Mouse (Mus musculus): ENCODE measurements around the gene Epb41l3.

The Epb41l3 gene

DNA sequence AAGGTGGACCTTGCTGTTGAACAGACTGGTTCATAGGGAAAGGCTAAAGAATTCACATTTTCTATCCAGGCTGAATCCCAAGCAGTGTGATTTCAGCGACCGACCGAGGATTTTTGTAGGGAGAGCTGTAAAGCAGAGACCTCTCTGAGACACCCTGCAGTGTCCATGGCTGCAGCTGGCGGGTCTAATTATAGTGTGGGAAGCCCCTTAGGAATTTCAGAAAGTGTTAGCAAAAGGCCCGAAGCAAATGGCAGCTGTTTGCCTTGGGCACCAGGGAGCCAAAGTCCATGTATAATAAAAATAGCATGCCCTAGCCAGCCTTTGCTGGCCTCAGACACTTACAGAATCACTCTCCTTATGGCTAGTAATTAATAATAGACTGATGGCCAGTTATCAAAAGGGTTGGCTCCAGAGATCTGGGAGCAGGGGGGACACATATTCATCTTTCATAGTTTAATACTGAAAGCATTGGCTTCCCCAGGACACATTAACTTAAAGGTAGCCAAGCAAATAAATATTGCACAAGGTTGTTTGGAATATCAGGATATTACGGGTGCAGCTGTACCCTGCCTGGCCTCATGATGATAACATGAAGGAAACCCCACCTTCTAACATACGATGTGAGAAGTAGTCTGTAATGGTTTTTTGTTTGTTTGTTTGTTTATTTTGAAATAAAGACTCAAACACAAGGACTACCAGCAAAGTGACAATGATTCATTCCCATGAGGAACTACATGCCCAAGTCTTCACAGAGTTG lies 106.3 kb downstream of the Epb41l3 start:
- in situ Hi-C loops (cut with MboI; ENCODE audit: unreplicated experiment in 2 of 2) = no loop called here

DNA sequence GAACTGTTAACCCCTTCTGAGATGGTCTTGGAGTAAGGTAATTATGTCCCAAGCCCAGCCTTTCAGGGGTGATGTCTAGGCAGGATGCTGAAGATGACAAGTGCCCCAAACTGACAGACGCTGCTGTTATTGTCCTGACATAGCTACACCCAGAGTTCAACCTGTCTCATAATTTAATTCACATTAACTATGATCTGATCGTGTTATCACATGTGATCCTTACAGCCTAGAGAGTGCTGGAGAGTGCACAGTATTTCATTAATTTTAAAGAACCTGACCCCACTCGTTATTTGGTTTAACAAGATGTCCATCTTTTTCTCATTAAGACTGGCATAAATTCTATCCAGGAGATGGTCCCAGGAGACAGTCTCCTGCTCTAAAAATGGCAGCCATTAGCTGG lies 112.3 kb downstream of the Epb41l3 start:
- in situ Hi-C loops (cut with MboI; ENCODE audit: unreplicated experiment in 2 of 2) = no loop called here

DNA sequence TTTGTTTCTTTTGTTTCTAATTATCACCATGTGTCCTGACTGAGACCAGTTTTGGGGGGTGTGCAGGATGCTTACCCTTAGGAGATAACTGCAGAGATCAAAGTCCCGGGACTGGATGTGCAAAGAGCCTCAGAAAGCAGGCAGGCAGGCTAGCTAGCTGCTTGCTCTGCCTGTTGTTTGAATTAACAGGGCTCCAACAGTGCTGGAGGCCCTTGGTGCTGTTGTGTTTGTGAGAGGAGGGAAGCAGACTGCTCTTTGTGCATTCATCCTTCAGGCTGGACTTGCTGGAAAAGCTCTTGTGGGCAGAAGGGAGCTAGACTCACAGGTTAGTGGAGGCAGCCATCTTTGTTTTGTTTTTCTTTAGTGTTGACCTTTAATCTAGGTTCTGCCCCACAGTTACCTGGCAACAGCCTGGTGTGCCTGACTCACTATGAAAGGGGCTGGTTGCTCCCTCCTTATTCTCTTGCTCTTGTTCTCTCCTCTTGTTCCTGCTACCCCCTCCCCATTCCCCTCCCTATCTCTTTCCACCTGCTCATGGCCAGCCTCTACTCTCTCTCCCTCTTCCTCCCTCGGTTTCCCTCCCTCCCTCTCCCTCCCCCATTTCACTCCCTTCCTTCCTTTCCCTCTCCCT lies 117.5 kb downstream of the Epb41l3 start:
- in situ Hi-C loops (cut with MboI; ENCODE audit: unreplicated experiment in 2 of 2) = no loop called here

DNA sequence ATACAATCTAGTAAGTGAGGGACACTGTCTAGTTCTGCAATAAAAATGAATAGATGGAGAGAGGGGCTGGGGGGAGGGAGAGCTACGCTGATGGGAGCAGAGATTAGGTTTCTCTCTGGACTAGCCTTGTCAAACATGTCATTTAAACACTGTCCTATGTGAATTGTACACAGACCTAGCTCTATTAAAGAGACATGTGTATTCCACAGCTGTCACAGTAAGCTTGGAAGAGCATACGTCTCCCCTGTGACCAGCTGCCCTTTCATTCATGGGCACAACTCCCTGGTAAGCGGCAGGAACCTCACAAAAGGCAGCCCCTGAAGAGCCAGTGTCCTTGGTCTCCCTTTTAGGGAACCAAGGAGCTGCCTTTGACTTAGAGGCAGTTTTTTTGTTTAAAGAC lies 119.1 kb downstream of the Epb41l3 start:
- in situ Hi-C loops (cut with MboI; ENCODE audit: unreplicated experiment in 2 of 2) = no loop called here

- in situ Hi-C loops (cut with MboI; ENCODE audit: unreplicated experiment in 2 of 2) = no loop called here
Measured at GRCm38 (mm10) chr17:69195758-69196157, 120.3 kb downstream of the Epb41l3 start.

DNA sequence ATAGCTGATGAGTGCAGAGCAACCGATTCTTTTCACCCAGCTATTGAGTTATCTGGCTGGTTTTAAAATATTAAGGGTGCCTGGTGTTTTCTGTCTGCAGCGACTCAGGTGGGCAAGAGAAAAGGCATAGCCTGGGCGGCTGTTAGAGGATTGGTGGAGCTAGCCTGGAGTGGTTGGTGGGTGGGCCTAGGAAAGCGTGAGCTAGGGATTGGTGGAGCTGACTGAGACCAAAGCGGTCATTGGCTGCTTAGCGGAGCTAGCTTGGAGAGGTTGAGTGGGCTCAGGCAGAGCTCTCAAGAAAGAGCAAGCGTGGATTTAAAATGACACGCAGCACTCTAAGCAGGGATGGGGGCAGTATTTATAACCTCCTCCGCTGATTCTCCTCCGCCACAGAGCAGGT lies 121.2 kb downstream of the Epb41l3 start:
- in situ Hi-C loops (cut with MboI; ENCODE audit: unreplicated experiment in 2 of 2) = no loop called here

DNA sequence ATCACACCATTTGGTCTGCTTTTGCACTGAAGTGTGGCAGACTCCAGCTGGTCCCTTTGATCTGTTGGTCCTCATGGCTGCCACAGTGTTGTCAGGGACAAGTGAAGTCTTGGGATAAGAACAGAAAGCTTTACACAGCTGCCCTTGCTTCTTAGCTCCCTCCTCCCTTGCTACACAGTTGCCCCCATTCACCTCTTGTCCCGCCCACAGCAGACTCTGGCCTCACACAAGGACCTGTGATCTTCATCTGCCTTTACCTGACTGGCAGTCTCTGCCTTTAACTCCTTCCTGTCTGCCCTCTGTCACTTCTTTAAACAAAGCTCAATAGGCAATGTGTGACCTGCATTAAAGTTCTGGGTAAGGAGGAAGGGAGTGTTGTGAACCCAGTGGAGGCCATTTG lies 123.3 kb downstream of the Epb41l3 start:
- in situ Hi-C loops (cut with MboI; ENCODE audit: unreplicated experiment in 2 of 2) = no loop called here

DNA sequence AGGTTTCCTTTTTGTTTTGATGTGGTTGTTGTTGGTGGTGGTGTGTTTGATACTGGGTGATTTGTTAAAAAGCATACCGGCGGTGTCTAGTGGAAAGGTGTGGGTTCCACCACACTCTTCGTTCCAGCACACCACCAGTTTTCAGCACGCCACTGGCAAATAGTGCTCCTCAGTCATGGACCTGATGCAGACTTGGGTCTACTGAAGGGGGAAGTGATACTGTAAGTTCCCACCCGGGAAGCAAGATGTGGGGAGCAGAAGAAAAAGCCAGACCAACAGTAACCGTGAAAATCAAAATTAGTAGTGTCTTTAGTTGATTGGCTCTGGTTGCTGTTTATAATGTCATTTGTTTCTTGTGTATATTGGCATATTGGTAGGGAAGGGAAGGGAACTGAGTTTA lies 124.3 kb downstream of the Epb41l3 start:
- in situ Hi-C loops (cut with MboI; ENCODE audit: unreplicated experiment in 2 of 2) = no loop called here

- in situ Hi-C loops (cut with MboI; ENCODE audit: unreplicated experiment in 2 of 2) = no loop called here
Measured at GRCm38 (mm10) chr17:69200936-69201335, 125.5 kb downstream of the Epb41l3 start.

- in situ Hi-C loops (cut with MboI; ENCODE audit: unreplicated experiment in 2 of 2) = no loop called here
Measured at GRCm38 (mm10) chr17:69205282-69205999, 130.0 kb downstream of the Epb41l3 start.

- in situ Hi-C loops (cut with MboI; ENCODE audit: unreplicated experiment in 2 of 2) = no loop called here
Measured at GRCm38 (mm10) chr17:69207562-69208312, 132.3 kb downstream of the Epb41l3 start.

- in situ Hi-C loops (cut with MboI; ENCODE audit: unreplicated experiment in 2 of 2) = no loop called here
Measured at GRCm38 (mm10) chr17:69211065-69211464, 135.6 kb downstream of the Epb41l3 start.

GRCm38 (mm10) chr17:69216120-69216519 lies 140.6 kb downstream of the Epb41l3 start:
- in situ Hi-C loops (cut with MboI; ENCODE audit: unreplicated experiment in 2 of 2) = no loop called here

DNA sequence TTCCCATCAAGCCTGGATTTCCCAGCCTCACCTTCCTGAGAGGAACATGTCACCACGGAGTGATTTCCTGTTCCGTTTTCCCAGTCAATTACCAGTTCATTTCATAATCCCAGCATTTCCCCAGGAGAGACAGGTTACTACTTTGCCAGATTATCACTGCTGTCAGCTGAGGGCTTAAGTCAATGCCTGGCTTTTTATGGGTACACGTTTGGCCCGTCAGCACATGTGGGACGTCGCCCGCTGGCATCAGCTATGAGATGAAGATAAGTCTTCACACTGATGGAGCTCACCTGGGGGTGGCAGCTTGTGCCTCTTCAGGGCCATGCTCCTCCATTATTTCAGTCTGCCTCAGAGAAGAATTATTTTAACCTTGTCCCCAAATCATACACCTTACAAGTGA lies 145.4 kb downstream of the Epb41l3 start:
- in situ Hi-C loops (cut with MboI; ENCODE audit: unreplicated experiment in 2 of 2) = no loop called here

- in situ Hi-C loops (cut with MboI; ENCODE audit: unreplicated experiment in 2 of 2) = no loop called here
Measured at GRCm38 (mm10) chr17:69221377-69221776, 145.9 kb downstream of the Epb41l3 start.

DNA sequence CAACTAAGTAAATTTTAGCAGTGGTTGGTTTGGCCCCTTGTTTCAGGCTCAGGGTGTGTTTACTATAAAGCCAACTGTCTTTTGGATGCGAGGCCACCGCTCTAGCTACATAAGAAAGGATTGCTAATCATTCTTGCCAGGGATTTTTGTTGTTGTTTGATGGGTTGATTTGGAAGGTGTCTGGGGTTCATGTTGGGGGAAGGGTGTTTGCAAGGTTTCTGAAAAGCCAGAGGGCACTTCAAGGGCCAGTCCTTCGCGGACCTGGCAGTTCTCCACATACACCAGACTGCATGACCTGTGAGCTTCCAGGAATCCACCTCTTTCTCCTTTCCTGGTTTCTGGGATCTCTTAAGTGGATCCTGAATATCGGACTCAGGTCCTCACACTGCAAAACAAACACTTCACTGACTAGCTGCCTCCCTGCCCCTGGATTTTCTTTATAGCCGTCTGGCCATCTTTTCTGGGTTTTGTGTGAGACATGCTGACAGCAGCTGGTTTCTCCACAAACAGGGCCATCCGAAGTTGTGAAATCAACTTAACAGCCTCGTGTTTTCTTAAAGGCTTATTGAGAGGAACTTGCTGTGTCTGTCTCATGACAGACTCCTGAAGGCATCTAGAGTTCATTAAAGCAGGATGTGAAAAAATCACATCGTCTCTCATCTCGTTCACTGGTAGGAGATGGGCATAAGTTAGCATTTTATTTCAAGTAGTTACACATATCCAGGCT lies 146.6 kb downstream of the Epb41l3 start:
- in situ Hi-C loops (cut with MboI; ENCODE audit: unreplicated experiment in 2 of 2) = no loop called here

DNA sequence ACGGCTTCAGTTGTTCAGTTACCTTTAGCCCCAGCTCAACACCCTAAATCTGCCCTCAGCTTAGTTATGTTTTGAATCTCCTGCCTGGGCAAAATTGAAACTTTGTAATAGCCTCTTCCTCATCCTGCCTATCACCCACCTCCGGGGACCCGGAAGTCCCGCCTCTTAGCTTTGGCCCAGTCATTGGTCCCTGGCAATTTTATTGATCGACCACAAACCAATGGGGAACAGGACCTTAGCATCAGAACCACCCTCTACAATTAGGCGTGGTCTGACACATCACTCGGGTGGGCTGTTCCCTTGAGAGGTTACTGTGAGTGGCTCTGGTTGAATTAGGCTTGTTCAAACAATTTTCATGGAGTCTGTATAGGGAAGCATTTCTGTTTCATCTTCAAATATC lies 150.5 kb downstream of the Epb41l3 start:
- in situ Hi-C loops (cut with MboI; ENCODE audit: unreplicated experiment in 2 of 2) = no loop called here

- in situ Hi-C loops (cut with MboI; ENCODE audit: unreplicated experiment in 2 of 2) = no loop called here
Measured at GRCm38 (mm10) chr17:69227426-69228014, 152.0 kb downstream of the Epb41l3 start.

- in situ Hi-C loops (cut with MboI; ENCODE audit: unreplicated experiment in 2 of 2) = no loop called here
Measured at GRCm38 (mm10) chr17:69229451-69229850, 154.0 kb downstream of the Epb41l3 start.

DNA sequence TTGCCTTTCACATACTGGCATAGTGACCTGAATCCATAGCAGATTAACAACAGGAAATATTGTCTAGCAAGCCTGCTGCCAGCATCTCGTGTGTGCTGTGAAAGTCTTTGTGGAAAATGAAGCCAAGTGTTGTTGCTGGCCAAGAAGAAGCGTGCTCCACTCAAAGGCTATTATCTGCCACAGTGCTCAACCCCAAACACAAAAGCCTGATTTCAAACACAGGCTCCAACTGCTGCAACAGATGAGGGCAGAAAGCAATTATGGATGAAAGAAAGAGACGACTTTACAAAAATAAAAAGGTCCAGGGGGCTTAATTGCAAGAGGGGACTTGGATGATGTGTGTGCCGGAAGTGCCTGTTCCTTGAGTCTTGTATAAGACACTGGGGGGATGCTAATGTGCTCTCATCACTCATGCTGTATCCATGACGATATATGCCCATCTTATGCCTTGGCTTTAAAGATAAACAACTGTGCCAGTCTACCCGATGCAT lies 154.7 kb downstream of the Epb41l3 start:
- in situ Hi-C loops (cut with MboI; ENCODE audit: unreplicated experiment in 2 of 2) = no loop called here
